Mouse (Mus musculus): ENCODE measurements at regions not wholly inside any gene's neighbourhood (a gene's known extent, or its start where the extent isn't known, plus 50 kb on each side); places are given as distances from the start of the nearest gene placed in this dataset.

DNA sequence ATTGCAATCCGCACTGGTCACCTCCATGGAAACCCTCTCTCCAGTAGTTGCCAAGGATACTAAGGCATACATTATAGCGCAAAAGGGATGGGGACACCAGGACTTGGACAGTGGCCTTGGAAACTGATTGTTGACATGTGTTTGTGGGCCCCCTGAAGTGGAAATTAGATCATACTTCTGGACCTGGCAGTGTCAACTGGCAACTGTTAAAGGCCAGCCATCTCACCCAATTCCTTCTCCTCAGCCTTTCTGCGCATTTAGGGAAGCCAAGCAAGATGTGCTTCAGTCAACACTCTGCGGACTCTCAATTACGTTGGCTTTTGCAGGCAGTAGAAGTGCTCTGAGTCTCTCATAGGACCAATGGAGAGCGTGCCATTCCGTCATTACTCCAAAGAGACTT, 483.2 kb upstream of the Klf4 start:
- Histone ChIP-seq H3K9me3 (ENCODE audit: control insufficient read depth, low read length) (no peaks in the 10 kb centered on the region), H3K9ac (ENCODE audit: low read length) (no peak overlapping the region), H3K27ac (ENCODE audit: low read depth) (no peak overlapping the region), H3K4me3 (ENCODE audit: low read depth, low read length) (no peak overlapping the region), H3K27me3 (replicated peaks; ENCODE audit: control insufficient read depth, insufficient read depth, low read length) (no peaks in the 10 kb centered on the region), H3K4me2 (ENCODE audit: low read length) (no peak overlapping the region), H3K36me3 (ENCODE audit: control insufficient read depth, insufficient read depth, low read length) (no peaks in the 10 kb centered on the region), H3K4me1 (replicated peaks; ENCODE audit: control insufficient read depth, insufficient read depth, low read length) (no peaks in the 10 kb centered on the region)
- 90% methylated on average over 7 of the region's 7 CpGs for WGBS
- DNase-seq (ENCODE audit: low spot score) (no peak), ATAC-seq (replicated peaks; ENCODE audit: low FRiP score, low TSS enrichment, low read depth) (no peak)

DNA sequence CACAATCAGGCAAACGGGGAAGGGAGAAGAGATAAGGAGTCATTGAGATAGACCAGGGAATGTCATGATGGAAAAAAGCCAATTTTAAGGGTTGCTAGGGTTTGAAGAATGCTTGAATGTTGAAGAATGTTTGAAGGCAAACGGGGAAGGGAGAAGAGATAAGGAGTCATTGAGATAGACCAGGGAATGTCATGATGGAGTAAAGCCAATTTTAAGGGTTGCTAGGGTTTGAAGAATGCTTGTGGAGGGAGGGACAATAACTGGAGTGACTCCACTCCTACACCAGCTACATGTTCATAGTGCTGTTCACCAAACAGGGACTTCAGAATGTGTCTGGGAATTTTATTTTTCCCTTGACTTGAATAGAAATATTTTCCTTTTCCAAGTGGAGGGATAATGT, 476.0 kb upstream of the Klf4 start:
- no peak for ATAC-seq (replicated peaks; ENCODE audit: low FRiP score, low TSS enrichment, low read depth)
- no peak overlapping the region for H3K27ac ChIP-seq (ENCODE audit: low read depth)
- no peaks in the 10 kb centered on the region for H3K9me3 ChIP-seq (ENCODE audit: control insufficient read depth, low read length)
- H3K27me3 ChIP-seq (replicated peaks; ENCODE audit: control insufficient read depth, insufficient read depth, low read length), result no peaks in the 10 kb centered on the region
- no peaks in the 10 kb centered on the region for H3K4me1 ChIP-seq (replicated peaks; ENCODE audit: control insufficient read depth, insufficient read depth, low read length)
- H3K36me3 ChIP-seq (ENCODE audit: control insufficient read depth, insufficient read depth, low read length), result no peaks in the 10 kb centered on the region
- WGBS, result 42% methylated on average over 2 of the region's 2 CpGs
- no peak overlapping the region for H3K4me3 ChIP-seq (ENCODE audit: low read depth, low read length)
- H3K9ac ChIP-seq (ENCODE audit: low read length), result no peak overlapping the region
- no peak overlapping the region for H3K4me2 ChIP-seq (ENCODE audit: low read length)
- no peak for DNase-seq (ENCODE audit: low spot score)

- H3K9ac ChIP-seq (ENCODE audit: low read length), result no peak overlapping the region
- H3K36me3 ChIP-seq (ENCODE audit: control insufficient read depth, insufficient read depth, low read length), result no peaks in the 10 kb centered on the region
- no peak overlapping the region for H3K4me3 ChIP-seq (ENCODE audit: low read depth, low read length)
- ATAC-seq (replicated peaks; ENCODE audit: low FRiP score, low TSS enrichment, low read depth) (no peak), DNase-seq (ENCODE audit: low spot score) (no peak)
- no peak overlapping the region for H3K27ac ChIP-seq (ENCODE audit: low read depth)
- H3K27me3 ChIP-seq (replicated peaks; ENCODE audit: control insufficient read depth, insufficient read depth, low read length), result no peaks in the 10 kb centered on the region
- no peak overlapping the region for H3K4me2 ChIP-seq (ENCODE audit: low read length)
- WGBS, result 79% methylated on average over 5 of the region's 5 CpGs
- no peaks in the 10 kb centered on the region for H3K9me3 ChIP-seq (ENCODE audit: control insufficient read depth, low read length)
- H3K4me1 ChIP-seq (replicated peaks; ENCODE audit: control insufficient read depth, insufficient read depth, low read length), result no peaks in the 10 kb centered on the region
Measured at GRCm38 (mm10) chr4:56004227-56004626, 472.0 kb upstream of the Klf4 start.

GRCm38 (mm10) chr4:56001312-56001731, 469.1 kb upstream of the Klf4 start:
- Histone ChIP-seq H3K36me3 (ENCODE audit: control insufficient read depth, insufficient read depth, low read length) (no peaks in the 10 kb centered on the region), H3K9me3 (ENCODE audit: control insufficient read depth, low read length) (no peaks in the 10 kb centered on the region), H3K9ac (ENCODE audit: low read length) (no peak overlapping the region), H3K4me3 (ENCODE audit: low read depth, low read length) (no peak overlapping the region), H3K4me1 (replicated peaks; ENCODE audit: control insufficient read depth, insufficient read depth, low read length) (no peaks in the 10 kb centered on the region), H3K27me3 (replicated peaks; ENCODE audit: control insufficient read depth, insufficient read depth, low read length) (no peaks in the 10 kb centered on the region), H3K27ac (ENCODE audit: low read depth) (no peak overlapping the region), H3K4me2 (ENCODE audit: low read length) (no peak overlapping the region)
- 84% methylated on average over 3 of the region's 3 CpGs for WGBS
- DNase-seq (ENCODE audit: low spot score), result no peak
- no peak for ATAC-seq (replicated peaks; ENCODE audit: low FRiP score, low TSS enrichment, low read depth)

DNA sequence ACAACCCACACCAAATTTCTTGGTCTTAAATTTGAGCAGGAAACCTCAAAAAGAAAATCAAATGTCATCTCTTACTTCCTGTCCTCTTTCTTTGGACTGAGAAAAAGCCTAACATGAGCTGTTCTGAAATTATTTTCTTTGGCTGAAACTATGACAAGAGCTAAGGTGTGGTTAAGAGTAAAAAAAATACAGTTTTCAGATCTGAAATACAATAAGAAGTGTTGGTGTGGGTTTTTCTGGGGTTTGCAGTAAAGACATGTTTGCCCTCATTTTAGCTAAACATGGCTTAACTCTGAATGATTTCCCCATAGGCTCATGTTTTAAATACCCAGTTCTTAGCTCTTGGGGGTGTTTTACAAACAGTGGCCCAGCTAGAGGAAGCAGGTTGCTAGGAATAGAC, 451.8 kb upstream of the Klf4 start:
- Histone ChIP-seq H3K9me3 (ENCODE audit: control insufficient read depth, low read length) (no peaks in the 10 kb centered on the region), H3K27ac (ENCODE audit: low read depth) (no peak overlapping the region), H3K27me3 (replicated peaks; ENCODE audit: control insufficient read depth, insufficient read depth, low read length) (no peaks in the 10 kb centered on the region), H3K4me2 (ENCODE audit: low read length) (no peak overlapping the region), H3K36me3 (ENCODE audit: control insufficient read depth, insufficient read depth, low read length) (no peaks in the 10 kb centered on the region), H3K9ac (ENCODE audit: low read length) (no peak overlapping the region), H3K4me1 (replicated peaks; ENCODE audit: control insufficient read depth, insufficient read depth, low read length) (no peaks in the 10 kb centered on the region), H3K4me3 (ENCODE audit: low read depth, low read length) (no peak overlapping the region)
- DNase-seq (ENCODE audit: low spot score) (no peak), ATAC-seq (replicated peaks; ENCODE audit: low FRiP score, low TSS enrichment, low read depth) (no peak)

DNA sequence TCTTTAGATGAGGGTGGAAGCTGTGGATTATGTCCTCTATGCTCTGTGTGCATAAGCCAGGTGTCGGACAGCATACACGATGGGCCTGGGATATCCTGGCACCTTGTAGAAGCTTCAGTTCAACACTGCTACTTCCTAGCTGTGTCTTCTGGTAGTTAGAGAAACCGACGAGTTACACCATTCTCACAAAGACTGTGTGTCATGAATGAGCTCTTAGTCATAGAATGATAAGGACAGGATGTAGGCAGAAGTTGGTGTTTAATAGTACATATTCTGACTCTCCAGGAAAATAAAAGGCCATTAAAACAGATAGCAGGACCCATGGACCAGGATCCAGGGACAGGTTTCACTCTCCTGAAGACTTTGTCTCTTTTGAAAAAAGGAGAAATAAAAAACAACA, 446.3 kb upstream of the Klf4 start:
- ATAC-seq (replicated peaks; ENCODE audit: low FRiP score, low TSS enrichment, low read depth), result no peak
- Histone ChIP-seq H3K4me2 (ENCODE audit: low read length) (no peak overlapping the region), H3K4me1 (replicated peaks; ENCODE audit: control insufficient read depth, insufficient read depth, low read length) (no peaks in the 10 kb centered on the region), H3K9ac (ENCODE audit: low read length) (no peak overlapping the region), H3K27me3 (replicated peaks; ENCODE audit: control insufficient read depth, insufficient read depth, low read length) (no peaks in the 10 kb centered on the region), H3K36me3 (ENCODE audit: control insufficient read depth, insufficient read depth, low read length) (no peaks in the 10 kb centered on the region), H3K9me3 (ENCODE audit: control insufficient read depth, low read length) (no peaks in the 10 kb centered on the region), H3K4me3 (ENCODE audit: low read depth, low read length) (no peak overlapping the region), H3K27ac (ENCODE audit: low read depth) (no peak overlapping the region)
- no peak for DNase-seq (ENCODE audit: low spot score)
- WGBS, result 84% methylated on average over 4 of the region's 4 CpGs

- no peaks in the 10 kb centered on the region for H3K27me3 ChIP-seq (replicated peaks; ENCODE audit: control insufficient read depth, insufficient read depth, low read length)
- H3K4me3 ChIP-seq (ENCODE audit: low read depth, low read length), result no peak overlapping the region
- WGBS, result 65% methylated on average over 2 of the region's 2 CpGs
- no peaks in the 10 kb centered on the region for H3K36me3 ChIP-seq (ENCODE audit: control insufficient read depth, insufficient read depth, low read length)
- H3K9ac ChIP-seq (ENCODE audit: low read length), result no peak overlapping the region
- no peak overlapping the region for H3K27ac ChIP-seq (ENCODE audit: low read depth)
- no peaks in the 10 kb centered on the region for H3K9me3 ChIP-seq (ENCODE audit: control insufficient read depth, low read length)
- no peak overlapping the region for H3K4me2 ChIP-seq (ENCODE audit: low read length)
- DNase-seq (ENCODE audit: low spot score), result no peak
- 0 out of 2 replicates have a peak, but pooled peaks cover 2% of the 10 kb centered on the region for H3K4me1 ChIP-seq (replicated peaks; ENCODE audit: control insufficient read depth, insufficient read depth, low read length)
- no peak for ATAC-seq (replicated peaks; ENCODE audit: low FRiP score, low TSS enrichment, low read depth)
Measured at GRCm38 (mm10) chr4:55976265-55976664, 444.0 kb upstream of the Klf4 start.

- WGBS, result 85% methylated on average over 1 of the region's 1 CpGs
- Histone ChIP-seq H3K9me3 (ENCODE audit: control insufficient read depth, low read length) (no peaks in the 10 kb centered on the region), H3K4me2 (ENCODE audit: low read length) (no peak overlapping the region), H3K27ac (ENCODE audit: low read depth) (no peak overlapping the region), H3K9ac (ENCODE audit: low read length) (no peak overlapping the region), H3K4me3 (ENCODE audit: low read depth, low read length) (no peak overlapping the region), H3K4me1 (replicated peaks; ENCODE audit: control insufficient read depth, insufficient read depth, low read length) (0 out of 2 replicates have a peak, but pooled peaks cover 2% of the 10 kb centered on the region), H3K36me3 (ENCODE audit: control insufficient read depth, insufficient read depth, low read length) (no peaks in the 10 kb centered on the region), H3K27me3 (replicated peaks; ENCODE audit: control insufficient read depth, insufficient read depth, low read length) (no peaks in the 10 kb centered on the region)
- ATAC-seq (replicated peaks; ENCODE audit: low FRiP score, low TSS enrichment, low read depth), result no peak
- no peak for DNase-seq (ENCODE audit: low spot score)
Measured at GRCm38 (mm10) chr4:55973706-55974105, 441.4 kb upstream of the Klf4 start.

GRCm38 (mm10) chr4:55972235-55972819, 440.1 kb upstream of the Klf4 start:
- H3K9ac ChIP-seq (ENCODE audit: low read length), result no peak overlapping the region
- no peak overlapping the region for H3K4me2 ChIP-seq (ENCODE audit: low read length)
- H3K4me3 ChIP-seq (ENCODE audit: low read depth, low read length), result no peak overlapping the region
- no peaks in the 10 kb centered on the region for H3K27me3 ChIP-seq (replicated peaks; ENCODE audit: control insufficient read depth, insufficient read depth, low read length)
- peak overlapping the region; percentile 8 for H3K27ac ChIP-seq (ENCODE audit: low read depth)
- 0 out of 2 replicates have a peak, but pooled peaks cover 2% of the 10 kb centered on the region for H3K4me1 ChIP-seq (replicated peaks; ENCODE audit: control insufficient read depth, insufficient read depth, low read length)
- no peaks in the 10 kb centered on the region for H3K36me3 ChIP-seq (ENCODE audit: control insufficient read depth, insufficient read depth, low read length)
- ATAC-seq (replicated peaks; ENCODE audit: low FRiP score, low TSS enrichment, low read depth) (no peak), DNase-seq (ENCODE audit: low spot score) (no peak)
- WGBS, result 49% methylated on average over 7 of the region's 7 CpGs
- no peaks in the 10 kb centered on the region for H3K9me3 ChIP-seq (ENCODE audit: control insufficient read depth, low read length)

Data from intestine, embryonic 14.5 days (tissue).